Mouse (Mus musculus): ENCODE data around the gene Ncoa1.

- no peak for TF ChIP-seq CTCF (IDR thresholded peaks at IDR 0.05; ENCODE audit: low read depth, low read length)
- no peak for TF ChIP-seq POLR2A (IDR thresholded peaks at IDR 0.05; ENCODE audit: borderline replicate concordance, low read depth, low read length)
These were observed 153.4 kb downstream of the Ncoa1 start for GRCm38 (mm10) chr12:4323604-4324003.
